Mouse (Mus musculus) kidney, adult 2 months (tissue): ENCODE data around the gene Cyth2. TPM values are rescaled to one million over a fixed set of nuclear protein-coding genes. Genes with fewer than 3 reads are reported as not detected.

Source experiments
- DNase-seq: peaks from one replicate; pipeline ENCODE4 v3.0.0; 2021
- H3K27ac ChIP-seq: fragments of 200-500 bp; 2 replicates; pipeline ENCODE4 v1.5.1; 2012; ENCODE audit warnings: low read depth, low read length, control low read depth, inconsistent platforms; ENCODE audit not compliant: insufficient read depth
- H3K27me3 ChIP-seq: fragments of 200-500 bp; replicated peaks from 2 replicates; pipeline ENCODE4 v1.6.1; 2012; ENCODE audit warnings: mild to moderate bottlenecking, moderate library complexity, low read length, inconsistent platforms; ENCODE audit not compliant: control insufficient read depth, insufficient read depth
- H3K36me3 ChIP-seq: fragments of 200-500 bp; 2 replicates; pipeline ENCODE4 v1.6.1; 2012; ENCODE audit warnings: mild to moderate bottlenecking, moderate library complexity, low read length, inconsistent platforms; ENCODE audit not compliant: control insufficient read depth, insufficient read depth
- H3K4me1 ChIP-seq: fragments of 200-500 bp; 2 replicates; pipeline ENCODE4 v1.6.1; 2011; ENCODE audit warnings: low read length; ENCODE audit not compliant: control insufficient read depth, insufficient read depth
- H3K4me3 ChIP-seq: fragments of 200-500 bp; 2 replicates; pipeline ENCODE4 v1.5.1; 2011; ENCODE audit warnings: mild to moderate bottlenecking, low read depth, low read length, control low read depth; ENCODE audit not compliant: insufficient read depth
- CTCF ChIP-seq: fragments of 200-500 bp; conservative IDR thresholded peaks from 2 replicates; pipeline ENCODE4 v1.5.1; 2011; ENCODE audit warnings: low read depth, mild to moderate bottlenecking, control low read depth, low read length, moderate library complexity, mixed read lengths; ENCODE audit not compliant: insufficient read depth, insufficient read length
- POLR2A ChIP-seq: fragments of 200-500 bp; IDR thresholded peaks from one replicate; pipeline ENCODE4 v1.6.1; 2011; ENCODE audit warnings: low read depth, low read length, control low read depth
- WGBS: fragments of 180-500 bp; shearing (Covaris S2); methylation state at CpG from one replicate; pipeline ENCODE4 v1.1.7; 2018; 5-methylcytosine and 5-hydroxymethylcytosine counted together
- polyA plus RNA-seq: library from polyadenylated mRNA; depleted of rRNA; stranded (reverse); fragments of >200 nt; gene quantifications from 2 replicates; pipeline ENCODE4 v1.2.3, GENCODE M21; 2012

Cyth2 gene
- polyA plus RNA-seq, 1 experiment, result 44.7 TPM

- no peak for DNase-seq
- WGBS, result under 1% methylated on average over 39 of the region's 42 CpGs
- Histone ChIP-seq H3K4me3 (peak overlapping the region; percentile 60), H3K27ac (no peak overlapping the region), H3K4me1 (no peaks in the 10 kb centered on the region; the same call in 1 of the 2 replicates), H3K27me3 (no peaks in the 10 kb centered on the region), H3K36me3 (no peaks in the 10 kb centered on the region)
- TF ChIP-seq CTCF (no peak), POLR2A (no peak)
These were observed 28.8 kb downstream of the Cyth2 start for GRCm38 (mm10) chr7:45785388-45786135.

- 26% methylated on average over 20 of the region's 20 CpGs for WGBS
- H3K36me3 ChIP-seq, result no peaks in the 10 kb centered on the region
- H3K27me3 ChIP-seq, result no peaks in the 10 kb centered on the region
- peak within 1 kb of the TSS; percentile 60 for H3K4me3 ChIP-seq
- TF ChIP-seq POLR2A, result no peak
- TF ChIP-seq CTCF, result no peak
- H3K27ac ChIP-seq, result no peak within 1 kb of the TSS
- peak; percentile 67 for DNase-seq
- H3K4me1 ChIP-seq, result no peaks in the 10 kb centered on the region; the same call in 1 of the 2 replicates
These were observed 29.6 kb downstream of the Cyth2 start, which contains the start of gene Sult2b1 for GRCm38 (mm10) chr7:45784524-45785372. Sult2b1 (minus strand) TSS chr7:45784669.

- no peak for TF ChIP-seq POLR2A
- TF ChIP-seq CTCF, result 0 out of 2 replicates have a peak, but pooled peaks have one; percentile 24
- Histone ChIP-seq H3K4me3 (peak within 1 kb of the TSS; percentile 60), H3K27me3 (no peaks in the 10 kb centered on the region), H3K27ac (no peak within 1 kb of the TSS), H3K4me1 (peaks cover 3% of the 10 kb centered on the region; the same call in 1 of the 2 replicates), H3K36me3 (no peaks in the 10 kb centered on the region)
- peak; percentile 67 for DNase-seq
- 1% methylated on average over 38 of the region's 38 CpGs for whole genome bisulfite sequencing
These were observed 30.8 kb downstream of the Cyth2 start, which contains the start of gene Lmtk3 for GRCm38 (mm10) chr7:45783511-45784091. Lmtk3 (plus strand) TSS chr7:45783738.

- Histone ChIP-seq H3K27ac (no peak overlapping the region), H3K36me3 (no peaks in the 10 kb centered on the region), H3K27me3 (no peaks in the 10 kb centered on the region), H3K4me1 (peaks cover 3% of the 10 kb centered on the region; the same call in 1 of the 2 replicates), H3K4me3 (no peak overlapping the region)
- TF ChIP-seq POLR2A (no peak), CTCF (no peak)
- 48% methylated on average over 4 of the region's 4 CpGs for WGBS
- no peak for DNase-seq
These were observed 32.1 kb downstream of the Cyth2 start for GRCm38 (mm10) chr7:45782271-45782670.

GRCm38 (mm10) chr7:45779081-45779641 is 35.2 kb downstream of the Cyth2 start:
- 22% methylated on average over 22 of the region's 22 CpGs for WGBS
- H3K27me3 ChIP-seq, result no peaks in the 10 kb centered on the region
- H3K4me3 ChIP-seq, result no peak overlapping the region
- no peak for DNase-seq
- H3K4me1 ChIP-seq, result 0 out of 2 replicates have a peak, but pooled peaks cover 3% of the 10 kb centered on the region
- TF ChIP-seq CTCF (no peak), POLR2A (no peak)
- H3K27ac ChIP-seq, result no peak overlapping the region
- no peaks in the 10 kb centered on the region for H3K36me3 ChIP-seq

- Histone ChIP-seq H3K27ac (peak overlapping the region; percentile 70), H3K36me3 (no peaks in the 10 kb centered on the region), H3K4me3 (no peak overlapping the region), H3K27me3 (no peaks in the 10 kb centered on the region), H3K4me1 (peaks cover 11% of the 10 kb centered on the region)
- DNase-seq, result peak; percentile 69
- TF ChIP-seq CTCF, result no peak
- no peak for TF ChIP-seq POLR2A
- 53% methylated on average over 7 of the region's 7 CpGs for WGBS
These were observed 39.1 kb downstream of the Cyth2 start for GRCm38 (mm10) chr7:45775237-45775636.

- TF ChIP-seq POLR2A, result no peak
- no peak for TF ChIP-seq CTCF
- no peak for DNase-seq
- Histone ChIP-seq H3K27ac (peak overlapping the region; percentile 17; the same call in 1 of the 2 replicates), H3K4me1 (peaks cover 12% of the 10 kb centered on the region), H3K36me3 (no peaks in the 10 kb centered on the region), H3K27me3 (no peaks in the 10 kb centered on the region), H3K4me3 (no peak overlapping the region)
- 63% methylated on average over 4 of the region's 4 CpGs for WGBS
These were observed 43.3 kb downstream of the Cyth2 start for GRCm38 (mm10) chr7:45771101-45771500.
